Mouse (Mus musculus): Measurements from ENCODE around the gene Cfap298. TPM values are rescaled to one million over a fixed set of nuclear protein-coding genes. Genes with fewer than 3 reads are reported as not detected.

Gene Cfap298
- polyA plus RNA-seq, 1 experiment from 2014 or later = 27.5 TPM

- Histone ChIP-seq H3K27me3 (ENCODE audit: control insufficient read depth, insufficient read depth, low read length) (no peaks in the 10 kb centered on the region), H3K36me3 (ENCODE audit: control insufficient read depth, insufficient read depth, low read length) (no peaks in the 10 kb centered on the region), H3K9ac (ENCODE audit: low read length) (no peak overlapping the region), H3K4me2 (replicated peaks; ENCODE audit: low read depth) (no peak overlapping the region), H3K4me1 (replicated peaks; ENCODE audit: control insufficient read depth, insufficient read depth) (no peaks in the 10 kb centered on the region), H3K27ac (replicated peaks) (no peak overlapping the region), H3K4me3 (ENCODE audit: low read depth, low read length) (no peak overlapping the region), H3K9me3 (ENCODE audit: control insufficient read depth, low read length) (no peaks in the 10 kb centered on the region)
- DNase-seq (ENCODE audit: low spot score) = no peak
- TF ChIP-seq EP300 (optimal IDR thresholded peaks at IDR 0.05) (no peak), CTCF (IDR thresholded peaks at IDR 0.05; ENCODE audit: low read depth) (no peak)
- WGBS = 26% methylated on average over 9 of the region's 9 CpGs
- no peak for ATAC-seq (ENCODE audit: low FRiP score, low TSS enrichment)
Observed at GRCm38 (mm10) chr16:90893792-90894191, 41.1 kb downstream of the Cfap298 start.

DNA sequence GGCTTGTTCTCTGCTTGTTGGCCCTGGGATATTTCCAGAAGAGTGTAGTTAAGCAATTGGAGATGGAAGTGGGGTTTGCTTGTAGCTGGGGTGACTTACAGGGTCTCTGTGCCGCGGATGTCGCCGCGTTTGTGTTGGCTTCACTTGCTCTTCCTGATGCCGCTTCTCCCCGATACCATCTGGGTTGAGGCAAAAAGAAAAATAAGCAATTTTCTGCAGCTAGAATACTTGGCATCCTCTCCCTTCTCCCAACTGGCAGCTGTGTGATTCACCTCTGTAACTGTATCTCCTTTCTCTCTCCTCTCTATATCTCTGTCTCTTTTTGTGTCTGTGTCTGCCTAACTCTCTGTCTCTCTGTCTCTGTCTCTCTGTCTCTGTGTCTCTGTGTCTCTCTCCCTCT lies 41.9 kb downstream of the Cfap298 start:
- TF ChIP-seq CTCF (IDR thresholded peaks at IDR 0.05; ENCODE audit: low read depth) (no peak), EP300 (optimal IDR thresholded peaks at IDR 0.05) (no peak)

GRCm38 (mm10) chr16:90892081-90892480 lies 42.8 kb downstream of the Cfap298 start:
- DNase-seq (ENCODE audit: low spot score) = no peak
- no peak overlapping the region for H3K4me3 ChIP-seq (ENCODE audit: low read depth, low read length)

More for the DNA sequence above, 41.9 kb downstream of the Cfap298 start:
- H3K27ac ChIP-seq (replicated peaks) = no peak overlapping the region
- 55% methylated on average over 7 of the region's 7 CpGs for WGBS
- H3K9ac ChIP-seq (ENCODE audit: low read length) = no peak overlapping the region
- no peaks in the 10 kb centered on the region for H3K27me3 ChIP-seq (ENCODE audit: control insufficient read depth, insufficient read depth, low read length)
- no peak overlapping the region for H3K4me3 ChIP-seq (ENCODE audit: low read depth, low read length)
- no peak overlapping the region for H3K4me2 ChIP-seq (replicated peaks; ENCODE audit: low read depth)
- no peaks in the 10 kb centered on the region for H3K9me3 ChIP-seq (ENCODE audit: control insufficient read depth, low read length)
- no peak for ATAC-seq (ENCODE audit: low FRiP score, low TSS enrichment)
- H3K4me1 ChIP-seq (replicated peaks; ENCODE audit: control insufficient read depth, insufficient read depth) = no peaks in the 10 kb centered on the region
- no peak for DNase-seq (ENCODE audit: low spot score)
- no peaks in the 10 kb centered on the region for H3K36me3 ChIP-seq (ENCODE audit: control insufficient read depth, insufficient read depth, low read length)

DNA sequence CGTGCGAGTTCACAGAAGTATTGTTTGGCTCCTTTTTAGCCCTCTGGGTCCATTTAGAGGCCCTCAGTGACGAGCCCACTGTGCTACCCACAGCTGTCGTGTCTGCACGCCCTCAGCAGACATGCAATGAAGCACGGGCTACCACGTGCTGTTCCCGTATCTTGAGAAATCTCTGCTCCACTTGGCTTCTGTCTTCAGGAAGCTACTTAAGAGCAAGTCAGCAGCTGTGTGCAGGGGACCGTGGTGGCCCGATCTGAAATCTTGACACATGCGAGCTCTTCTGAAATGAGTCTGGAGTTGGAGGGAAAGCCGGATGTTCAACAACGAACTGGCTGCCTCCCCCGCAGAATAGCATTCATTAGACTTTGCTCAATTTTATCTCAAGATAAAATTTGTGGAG lies 43.3 kb downstream of the Cfap298 start:
- no peaks in the 10 kb centered on the region for H3K9me3 ChIP-seq (ENCODE audit: control insufficient read depth, low read length)
- no peak for TF ChIP-seq EP300 (optimal IDR thresholded peaks at IDR 0.05)
- no peak for TF ChIP-seq CTCF (IDR thresholded peaks at IDR 0.05; ENCODE audit: low read depth)
- H3K4me3 ChIP-seq (ENCODE audit: low read depth, low read length) = no peak overlapping the region
- no peak overlapping the region for H3K4me2 ChIP-seq (replicated peaks; ENCODE audit: low read depth)
- H3K27me3 ChIP-seq (ENCODE audit: control insufficient read depth, insufficient read depth, low read length) = no peaks in the 10 kb centered on the region
- no peak overlapping the region for H3K27ac ChIP-seq (replicated peaks)
- no peak for ATAC-seq (ENCODE audit: low FRiP score, low TSS enrichment)
- no peaks in the 10 kb centered on the region for H3K4me1 ChIP-seq (replicated peaks; ENCODE audit: control insufficient read depth, insufficient read depth)
- DNase-seq (ENCODE audit: low spot score) = no peak
- no peak overlapping the region for H3K9ac ChIP-seq (ENCODE audit: low read length)
- no peaks in the 10 kb centered on the region for H3K36me3 ChIP-seq (ENCODE audit: control insufficient read depth, insufficient read depth, low read length)
- 55% methylated on average over 14 of the region's 14 CpGs for WGBS

More at GRCm38 (mm10) chr16:90892081-90892480, 42.8 kb downstream of the Cfap298 start:
- no peak for ATAC-seq (ENCODE audit: low FRiP score, low TSS enrichment)
- Histone ChIP-seq H3K36me3 (ENCODE audit: control insufficient read depth, insufficient read depth, low read length) (no peaks in the 10 kb centered on the region), H3K4me1 (replicated peaks; ENCODE audit: control insufficient read depth, insufficient read depth) (no peaks in the 10 kb centered on the region), H3K27me3 (ENCODE audit: control insufficient read depth, insufficient read depth, low read length) (no peaks in the 10 kb centered on the region), H3K27ac (replicated peaks) (no peak overlapping the region), H3K9me3 (ENCODE audit: control insufficient read depth, low read length) (no peaks in the 10 kb centered on the region), H3K9ac (ENCODE audit: low read length) (no peak overlapping the region), H3K4me2 (replicated peaks; ENCODE audit: low read depth) (no peak overlapping the region)
- TF ChIP-seq EP300 (optimal IDR thresholded peaks at IDR 0.05) (no peak), CTCF (IDR thresholded peaks at IDR 0.05; ENCODE audit: low read depth) (no peak)
- WGBS = 29% methylated on average over 8 of the region's 8 CpGs

DNA sequence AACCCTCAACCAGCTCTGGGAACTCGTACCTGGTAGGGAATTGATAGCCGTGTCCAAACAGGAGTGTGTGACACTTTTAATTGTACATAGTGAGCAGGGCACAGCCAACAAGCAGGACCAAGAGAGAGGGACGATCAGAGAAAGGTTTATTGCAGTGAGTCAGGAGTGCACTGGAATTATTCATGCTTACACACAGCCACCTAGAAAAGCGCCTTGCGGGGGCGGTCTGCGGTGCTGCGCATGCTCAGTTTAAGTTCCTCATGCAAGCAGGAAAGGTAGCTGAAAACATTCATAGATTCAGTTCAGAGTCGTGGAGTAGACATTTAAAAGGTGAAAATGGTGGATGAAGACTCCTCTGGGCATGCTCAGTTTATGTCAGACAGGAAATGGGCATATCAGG lies 44.2 kb downstream of the Cfap298 start:
- Histone ChIP-seq H3K4me3 (ENCODE audit: low read depth, low read length) (no peak overlapping the region), H3K9ac (ENCODE audit: low read length) (no peak overlapping the region), H3K27me3 (ENCODE audit: control insufficient read depth, insufficient read depth, low read length) (no peaks in the 10 kb centered on the region), H3K27ac (replicated peaks) (no peak overlapping the region), H3K36me3 (ENCODE audit: control insufficient read depth, insufficient read depth, low read length) (no peaks in the 10 kb centered on the region), H3K4me1 (replicated peaks; ENCODE audit: control insufficient read depth, insufficient read depth) (no peaks in the 10 kb centered on the region), H3K9me3 (ENCODE audit: control insufficient read depth, low read length) (no peaks in the 10 kb centered on the region), H3K4me2 (replicated peaks; ENCODE audit: low read depth) (no peak overlapping the region)
- TF ChIP-seq CTCF (IDR thresholded peaks at IDR 0.05; ENCODE audit: low read depth) = no peak
- no peak for TF ChIP-seq EP300 (optimal IDR thresholded peaks at IDR 0.05)
- ATAC-seq (ENCODE audit: low FRiP score, low TSS enrichment) = no peak
- 88% methylated on average over 9 of the region's 9 CpGs for WGBS
- no peak for DNase-seq (ENCODE audit: low spot score)

DNA sequence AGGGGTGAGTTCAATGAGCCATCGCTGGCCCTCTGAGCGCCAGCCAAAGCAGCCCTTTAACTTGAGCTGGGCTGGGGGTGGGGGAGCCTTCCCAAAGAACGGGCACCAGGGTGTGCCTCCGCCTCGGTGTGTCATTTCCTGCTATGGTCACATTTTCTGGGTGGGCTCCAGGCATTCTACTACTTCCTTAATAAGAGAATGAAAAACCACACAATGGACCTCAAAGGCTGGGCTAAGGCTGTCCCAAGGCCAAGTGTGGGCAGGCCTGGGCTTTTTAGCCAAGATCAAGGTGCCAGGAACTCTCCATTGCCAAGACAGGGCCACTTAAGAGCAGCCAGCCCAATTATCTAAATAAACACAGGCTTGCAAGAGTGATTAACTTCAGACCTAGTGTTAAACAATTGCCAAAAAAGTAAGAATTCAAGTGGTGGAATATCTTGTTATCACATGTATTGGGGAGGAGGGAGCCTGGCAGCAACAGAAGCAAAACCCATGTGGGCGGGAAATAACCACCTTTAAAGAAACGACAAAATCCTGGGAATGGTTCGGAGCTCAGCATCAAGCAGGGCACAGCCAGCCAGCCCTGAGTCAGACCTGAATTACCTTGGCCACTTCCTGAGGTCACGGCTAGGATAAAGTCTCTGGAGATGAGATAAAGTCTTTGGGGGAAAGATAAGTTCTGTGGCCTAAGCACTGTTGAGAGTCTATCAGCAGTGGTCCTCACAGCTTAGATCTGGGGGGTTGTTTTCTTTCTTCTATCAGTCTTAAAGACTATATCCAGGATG lies 48.9 kb downstream of the Cfap298 start:
- H3K36me3 ChIP-seq (ENCODE audit: control insufficient read depth, insufficient read depth, low read length) = no peaks in the 10 kb centered on the region
- no peak overlapping the region for H3K9ac ChIP-seq (ENCODE audit: low read length)
- H3K4me3 ChIP-seq (ENCODE audit: low read depth, low read length) = no peak overlapping the region
- H3K4me2 ChIP-seq (replicated peaks; ENCODE audit: low read depth) = no peak overlapping the region
- TF ChIP-seq EP300 (optimal IDR thresholded peaks at IDR 0.05) (no peak), CTCF (IDR thresholded peaks at IDR 0.05; ENCODE audit: low read depth) (no peak)
- no peaks in the 10 kb centered on the region for H3K4me1 ChIP-seq (replicated peaks; ENCODE audit: control insufficient read depth, insufficient read depth)
- ATAC-seq (ENCODE audit: low FRiP score, low TSS enrichment) = peak; percentile 27; the same call in 1 of the 2 replicates
- 40% methylated on average over 9 of the region's 9 CpGs for WGBS
- DNase-seq (ENCODE audit: low spot score) = no peak
- no peaks in the 10 kb centered on the region for H3K9me3 ChIP-seq (ENCODE audit: control insufficient read depth, low read length)
- H3K27ac ChIP-seq (replicated peaks) = 0 out of 2 replicates have a peak overlapping the region, but pooled peaks have one; percentile 35
- no peaks in the 10 kb centered on the region for H3K27me3 ChIP-seq (ENCODE audit: control insufficient read depth, insufficient read depth, low read length)

All from stomach, postnatal 0 days (tissue).